Mouse (Mus musculus): ENCODE measurements around the gene Tmem207. TPM values are rescaled to one million over a fixed set of nuclear protein-coding genes. Genes with fewer than 3 reads are reported as not detected.

Tmem207 gene
- not detected in 2 replicates for polyA plus RNA-seq (2011; ENCODE audit: insufficient read depth, insufficient read length, low replicate concordance, missing spikeins)

- no peak within 1 kb of the TSS for H3K27ac ChIP-seq (ENCODE audit: control insufficient read depth, insufficient read depth, low read depth, low read length, poor library complexity)
- 85% methylated on average over 4 of the region's 4 CpGs for WGBS
- TF ChIP-seq CTCF (IDR thresholded peaks at IDR 0.05; ENCODE audit: control insufficient read depth, insufficient read depth, low read length) (no peak), POLR2A (IDR thresholded peaks at IDR 0.05; ENCODE audit: borderline replicate concordance, control insufficient read depth, low read depth, low read length) (no peak)
- H3K4me1 ChIP-seq (ENCODE audit: control insufficient read depth, insufficient read depth, low read length): no peaks in the 10 kb centered on the region
- H3K4me3 ChIP-seq (replicated peaks; ENCODE audit: control insufficient read depth, low read depth, low read length): no peak within 1 kb of the TSS
These were observed at the start of gene Tmem207 for GRCm38 (mm10) chr16:26526669-26527068. Gene Tmem207 (minus strand): TSS chr16:26526769.

DNA sequence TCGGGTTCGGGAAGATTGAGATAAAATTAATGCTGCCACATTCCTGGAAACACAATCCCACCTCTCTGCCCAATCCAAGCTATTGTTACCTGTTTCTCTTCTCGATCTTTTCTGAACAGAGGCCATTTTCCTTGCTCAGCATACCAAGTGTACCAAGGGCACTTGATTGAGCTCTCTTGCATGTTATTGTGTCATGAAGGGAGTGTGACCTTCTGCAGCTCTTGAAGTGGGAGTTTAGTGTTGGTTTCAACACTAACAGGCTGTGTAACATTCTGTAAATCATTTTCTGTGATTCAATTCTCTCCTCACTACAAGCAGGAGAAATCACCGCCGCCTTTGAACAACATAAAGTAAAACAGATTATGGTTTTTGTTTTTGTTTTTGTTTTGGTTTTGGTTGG, 47.6 kb upstream of the Tmem207 start:
- 86% methylated on average over 5 of the region's 5 CpGs for WGBS
- Histone ChIP-seq H3K27ac (ENCODE audit: control insufficient read depth, insufficient read depth, low read depth, low read length, poor library complexity) (no peak overlapping the region), H3K4me1 (ENCODE audit: control insufficient read depth, insufficient read depth, low read length) (no peaks in the 10 kb centered on the region), H3K4me3 (replicated peaks; ENCODE audit: control insufficient read depth, low read depth, low read length) (no peak overlapping the region)
- TF ChIP-seq CTCF (IDR thresholded peaks at IDR 0.05; ENCODE audit: control insufficient read depth, insufficient read depth, low read length) (no peak), POLR2A (IDR thresholded peaks at IDR 0.05; ENCODE audit: borderline replicate concordance, control insufficient read depth, low read depth, low read length) (no peak)

- TF ChIP-seq POLR2A (IDR thresholded peaks at IDR 0.05; ENCODE audit: borderline replicate concordance, control insufficient read depth, low read depth, low read length): no peak
- no peak for TF ChIP-seq CTCF (IDR thresholded peaks at IDR 0.05; ENCODE audit: control insufficient read depth, insufficient read depth, low read length)
- 57% methylated on average over 2 of the region's 2 CpGs for WGBS
- no peak overlapping the region for H3K4me3 ChIP-seq (replicated peaks; ENCODE audit: control insufficient read depth, low read depth, low read length)
- H3K4me1 ChIP-seq (ENCODE audit: control insufficient read depth, insufficient read depth, low read length): no peaks in the 10 kb centered on the region
- no peak overlapping the region for H3K27ac ChIP-seq (ENCODE audit: control insufficient read depth, insufficient read depth, low read depth, low read length, poor library complexity)
These were observed 45.3 kb upstream of the Tmem207 start for GRCm38 (mm10) chr16:26571836-26572235.

DNA sequence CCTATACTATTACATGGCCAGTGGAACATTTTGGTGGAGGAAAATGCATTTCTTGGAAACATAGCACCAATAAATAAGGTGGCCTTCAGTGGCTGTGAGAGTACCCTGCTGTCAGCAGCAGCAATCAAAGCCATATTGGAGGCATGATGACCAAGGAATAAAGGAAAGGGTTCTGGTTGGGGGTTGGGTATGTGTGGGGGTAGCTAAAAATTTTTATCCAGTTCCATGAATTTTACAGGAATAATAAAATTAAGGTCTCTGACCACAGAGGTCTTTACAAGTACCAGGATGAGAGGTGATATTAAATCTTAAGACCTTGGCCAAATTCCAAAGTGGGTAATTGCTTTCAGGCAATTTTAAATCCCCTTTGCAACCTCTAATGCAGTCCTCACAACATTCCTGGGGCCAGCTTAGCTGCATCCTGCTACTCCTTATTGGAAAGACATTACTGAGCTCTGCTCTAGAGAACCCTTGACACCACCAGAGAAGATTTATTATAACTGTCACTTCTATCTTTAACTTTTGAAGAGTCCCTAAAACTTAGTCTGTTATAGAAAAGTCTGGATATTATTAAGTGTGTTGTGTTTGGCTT, 42.9 kb upstream of the Tmem207 start:
- no peaks in the 10 kb centered on the region for H3K4me1 ChIP-seq (ENCODE audit: control insufficient read depth, insufficient read depth, low read length)
- no peak overlapping the region for H3K27ac ChIP-seq (ENCODE audit: control insufficient read depth, insufficient read depth, low read depth, low read length, poor library complexity)
- no peak overlapping the region for H3K4me3 ChIP-seq (replicated peaks; ENCODE audit: control insufficient read depth, low read depth, low read length)
- TF ChIP-seq CTCF (IDR thresholded peaks at IDR 0.05; ENCODE audit: control insufficient read depth, insufficient read depth, low read length): no peak
- TF ChIP-seq POLR2A (IDR thresholded peaks at IDR 0.05; ENCODE audit: borderline replicate concordance, control insufficient read depth, low read depth, low read length): no peak

DNA sequence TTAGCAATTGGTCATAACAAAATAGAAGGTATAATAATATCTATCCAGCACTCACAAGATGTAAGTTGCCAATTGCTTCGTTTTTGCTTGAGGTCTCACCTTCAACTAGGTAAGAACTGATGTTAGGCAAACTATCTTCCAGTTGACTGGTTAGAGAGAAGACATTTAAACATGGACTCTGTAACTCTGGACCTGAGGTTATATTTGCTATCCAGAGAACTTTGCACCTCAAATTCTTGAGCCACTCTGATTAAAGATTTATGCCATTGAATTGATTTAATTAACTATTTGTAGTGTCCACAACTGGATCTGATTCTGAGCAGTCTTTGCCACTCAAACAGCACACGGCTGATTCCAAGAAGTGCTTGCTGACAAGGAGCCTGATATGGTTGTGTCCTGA, 36.2 kb upstream of the Tmem207 start:
- Histone ChIP-seq H3K4me1 (ENCODE audit: control insufficient read depth, insufficient read depth, low read length) (no peaks in the 10 kb centered on the region), H3K27ac (ENCODE audit: control insufficient read depth, insufficient read depth, low read depth, low read length, poor library complexity) (no peak overlapping the region), H3K4me3 (replicated peaks; ENCODE audit: control insufficient read depth, low read depth, low read length) (no peak overlapping the region)
- no peak for TF ChIP-seq CTCF (IDR thresholded peaks at IDR 0.05; ENCODE audit: control insufficient read depth, insufficient read depth, low read length)
- no peak for TF ChIP-seq POLR2A (IDR thresholded peaks at IDR 0.05; ENCODE audit: borderline replicate concordance, control insufficient read depth, low read depth, low read length)
- WGBS: 73% methylated on average over 2 of the region's 2 CpGs

GRCm38 (mm10) chr16:26561743-26562142, 35.2 kb upstream of the Tmem207 start:
- TF ChIP-seq POLR2A (IDR thresholded peaks at IDR 0.05; ENCODE audit: borderline replicate concordance, control insufficient read depth, low read depth, low read length) (no peak), CTCF (IDR thresholded peaks at IDR 0.05; ENCODE audit: control insufficient read depth, insufficient read depth, low read length) (no peak)
- Histone ChIP-seq H3K4me1 (ENCODE audit: control insufficient read depth, insufficient read depth, low read length) (no peaks in the 10 kb centered on the region), H3K27ac (ENCODE audit: control insufficient read depth, insufficient read depth, low read depth, low read length, poor library complexity) (no peak overlapping the region), H3K4me3 (replicated peaks; ENCODE audit: control insufficient read depth, low read depth, low read length) (no peak overlapping the region)
- WGBS: 58% methylated on average over 2 of the region's 2 CpGs

DNA sequence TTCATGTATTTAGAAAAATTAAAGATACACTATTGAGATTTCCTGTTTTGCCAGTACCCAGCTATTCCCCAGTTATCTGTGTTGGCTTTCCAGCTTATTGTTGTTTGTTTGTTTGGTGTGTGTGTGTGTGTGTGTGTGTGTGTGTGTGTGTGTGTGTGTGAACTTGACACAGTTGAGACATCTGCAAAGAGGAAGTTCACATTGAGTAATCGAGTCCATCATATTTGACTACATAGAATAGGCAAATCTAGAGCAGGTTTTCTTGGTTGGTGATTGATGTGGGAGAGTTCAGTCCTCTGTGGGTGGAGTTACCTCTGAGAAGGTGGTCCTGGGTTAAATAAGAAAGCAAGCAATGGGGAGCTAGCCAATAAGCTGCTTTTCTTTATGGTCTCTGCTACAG, 32.2 kb upstream of the Tmem207 start:
- Histone ChIP-seq H3K4me1 (ENCODE audit: control insufficient read depth, insufficient read depth, low read length) (no peaks in the 10 kb centered on the region), H3K27ac (ENCODE audit: control insufficient read depth, insufficient read depth, low read depth, low read length, poor library complexity) (no peak overlapping the region), H3K4me3 (replicated peaks; ENCODE audit: control insufficient read depth, low read depth, low read length) (no peak overlapping the region)
- TF ChIP-seq CTCF (IDR thresholded peaks at IDR 0.05; ENCODE audit: control insufficient read depth, insufficient read depth, low read length) (no peak), POLR2A (IDR thresholded peaks at IDR 0.05; ENCODE audit: borderline replicate concordance, control insufficient read depth, low read depth, low read length) (no peak)
- 33% methylated on average over 1 of the region's 1 CpGs for WGBS

GRCm38 (mm10) chr16:26552234-26552633, 25.7 kb upstream of the Tmem207 start:
- Histone ChIP-seq H3K27ac (ENCODE audit: control insufficient read depth, insufficient read depth, low read depth, low read length, poor library complexity) (no peak overlapping the region), H3K4me1 (ENCODE audit: control insufficient read depth, insufficient read depth, low read length) (no peaks in the 10 kb centered on the region), H3K4me3 (replicated peaks; ENCODE audit: control insufficient read depth, low read depth, low read length) (no peak overlapping the region)
- WGBS: 23% methylated on average over 3 of the region's 3 CpGs
- no peak for TF ChIP-seq CTCF (IDR thresholded peaks at IDR 0.05; ENCODE audit: control insufficient read depth, insufficient read depth, low read length)

- no peaks in the 10 kb centered on the region for H3K4me1 ChIP-seq (ENCODE audit: control insufficient read depth, insufficient read depth, low read length)
- no peak overlapping the region for H3K27ac ChIP-seq (ENCODE audit: control insufficient read depth, insufficient read depth, low read depth, low read length, poor library complexity)
- no peak overlapping the region for H3K4me3 ChIP-seq (replicated peaks; ENCODE audit: control insufficient read depth, low read depth, low read length)
- 77% methylated on average over 2 of the region's 2 CpGs for WGBS
- TF ChIP-seq CTCF (IDR thresholded peaks at IDR 0.05; ENCODE audit: control insufficient read depth, insufficient read depth, low read length): no peak
- no peak for TF ChIP-seq POLR2A (IDR thresholded peaks at IDR 0.05; ENCODE audit: borderline replicate concordance, control insufficient read depth, low read depth, low read length)
These were observed 22.7 kb upstream of the Tmem207 start for GRCm38 (mm10) chr16:26549221-26549620.
